Mouse (Mus musculus): ENCODE results near the gene Slc34a1. TPM values are rescaled to one million over a fixed set of nuclear protein-coding genes. Genes with fewer than 3 reads are reported as not detected.

Slc34a1 gene
- polyA plus RNA-seq, 1 experiment from 2014 or later: 385 TPM

- peaks cover 22% of the 10 kb centered on the region for H3K4me1 ChIP-seq (ENCODE audit: insufficient read depth, low read length)
- H3K4me2 ChIP-seq (replicated peaks; ENCODE audit: low read depth, low read length): no peak overlapping the region
- no peaks in the 10 kb centered on the region for H3K27me3 ChIP-seq (ENCODE audit: insufficient read depth, low read length)
- H3K4me3 ChIP-seq (ENCODE audit: low read length): no peak overlapping the region
- no peak overlapping the region for H3K9ac ChIP-seq (replicated peaks; ENCODE audit: low read length)
- no peaks in the 10 kb centered on the region for H3K9me3 ChIP-seq (ENCODE audit: low read length)
- peaks cover 36% of the 10 kb centered on the region for H3K36me3 ChIP-seq (ENCODE audit: insufficient read depth, low read length)
- no peak for ATAC-seq (ENCODE audit: low FRiP score, low TSS enrichment)
- 93% methylated on average over 9 of the region's 9 CpGs for WGBS
- no peak overlapping the region for H3K27ac ChIP-seq (ENCODE audit: low read length)
Observed at GRCm38 (mm10) chr13:55449205-55449604, 51.2 kb downstream of the Slc34a1 start.

- peaks cover 41% of the 10 kb centered on the region for H3K36me3 ChIP-seq (ENCODE audit: insufficient read depth, low read length)
- H3K4me3 ChIP-seq (ENCODE audit: low read length): no peak overlapping the region
- H3K4me1 ChIP-seq (ENCODE audit: insufficient read depth, low read length): peaks cover 22% of the 10 kb centered on the region
- 87% methylated on average over 17 of the region's 17 CpGs for WGBS
- H3K27ac ChIP-seq (ENCODE audit: low read length): no peak overlapping the region
- no peak for ATAC-seq (ENCODE audit: low FRiP score, low TSS enrichment)
- H3K4me2 ChIP-seq (replicated peaks; ENCODE audit: low read depth, low read length): no peak overlapping the region
- H3K27me3 ChIP-seq (ENCODE audit: insufficient read depth, low read length): no peaks in the 10 kb centered on the region
- H3K9me3 ChIP-seq (ENCODE audit: low read length): no peaks in the 10 kb centered on the region
- H3K9ac ChIP-seq (replicated peaks; ENCODE audit: low read length): no peak overlapping the region
Observed at GRCm38 (mm10) chr13:55449679-55450441, 51.9 kb downstream of the Slc34a1 start.

GRCm38 (mm10) chr13:55450511-55450980, 52.6 kb downstream of the Slc34a1 start:
- no peak for ATAC-seq (ENCODE audit: low FRiP score, low TSS enrichment)
- no peak overlapping the region for H3K4me3 ChIP-seq (ENCODE audit: low read length)
- H3K36me3 ChIP-seq (ENCODE audit: insufficient read depth, low read length): peaks cover 41% of the 10 kb centered on the region
- H3K9ac ChIP-seq (replicated peaks; ENCODE audit: low read length): no peak overlapping the region
- 92% methylated on average over 11 of the region's 11 CpGs for WGBS
- no peaks in the 10 kb centered on the region for H3K9me3 ChIP-seq (ENCODE audit: low read length)
- H3K4me2 ChIP-seq (replicated peaks; ENCODE audit: low read depth, low read length): no peak overlapping the region
- H3K27me3 ChIP-seq (ENCODE audit: insufficient read depth, low read length): no peaks in the 10 kb centered on the region
- H3K4me1 ChIP-seq (ENCODE audit: insufficient read depth, low read length): peaks cover 22% of the 10 kb centered on the region
- H3K27ac ChIP-seq (ENCODE audit: low read length): no peak overlapping the region

GRCm38 (mm10) chr13:55451296-55451695, 53.3 kb downstream of the Slc34a1 start:
- Histone ChIP-seq H3K27me3 (ENCODE audit: insufficient read depth, low read length) (no peaks in the 10 kb centered on the region), H3K27ac (ENCODE audit: low read length) (no peak overlapping the region), H3K9ac (replicated peaks; ENCODE audit: low read length) (no peak overlapping the region), H3K4me1 (ENCODE audit: insufficient read depth, low read length) (peaks cover 18% of the 10 kb centered on the region), H3K36me3 (ENCODE audit: insufficient read depth, low read length) (peaks cover 41% of the 10 kb centered on the region), H3K9me3 (ENCODE audit: low read length) (no peaks in the 10 kb centered on the region), H3K4me3 (ENCODE audit: low read length) (no peak overlapping the region), H3K4me2 (replicated peaks; ENCODE audit: low read depth, low read length) (no peak overlapping the region)
- ATAC-seq (ENCODE audit: low FRiP score, low TSS enrichment): no peak
- WGBS: 88% methylated on average over 10 of the region's 10 CpGs

- H3K4me1 ChIP-seq (ENCODE audit: insufficient read depth, low read length): peaks cover 11% of the 10 kb centered on the region
- H3K9ac ChIP-seq (replicated peaks; ENCODE audit: low read length): no peak overlapping the region
- H3K4me3 ChIP-seq (ENCODE audit: low read length): no peak overlapping the region
- H3K27ac ChIP-seq (ENCODE audit: low read length): no peak overlapping the region
- WGBS: 93% methylated on average over 16 of the region's 16 CpGs
- no peak overlapping the region for H3K4me2 ChIP-seq (replicated peaks; ENCODE audit: low read depth, low read length)
- ATAC-seq (ENCODE audit: low FRiP score, low TSS enrichment): no peak
- peaks cover 41% of the 10 kb centered on the region for H3K36me3 ChIP-seq (ENCODE audit: insufficient read depth, low read length)
- H3K9me3 ChIP-seq (ENCODE audit: low read length): no peaks in the 10 kb centered on the region
- H3K27me3 ChIP-seq (ENCODE audit: insufficient read depth, low read length): no peaks in the 10 kb centered on the region
Observed at GRCm38 (mm10) chr13:55451785-55452549, 54.0 kb downstream of the Slc34a1 start.

GRCm38 (mm10) chr13:55462965-55463364, 65.0 kb downstream of the Slc34a1 start:
- H3K4me1 ChIP-seq (ENCODE audit: insufficient read depth, low read length): peaks cover 17% of the 10 kb centered on the region
- no peak overlapping the region for H3K9ac ChIP-seq (replicated peaks; ENCODE audit: low read length)
- H3K4me2 ChIP-seq (replicated peaks; ENCODE audit: low read depth, low read length): no peak overlapping the region
- H3K9me3 ChIP-seq (ENCODE audit: low read length): no peaks in the 10 kb centered on the region
- no peak overlapping the region for H3K27ac ChIP-seq (ENCODE audit: low read length)
- ATAC-seq (ENCODE audit: low FRiP score, low TSS enrichment): no peak
- H3K36me3 ChIP-seq (ENCODE audit: insufficient read depth, low read length): peaks cover 25% of the 10 kb centered on the region
- no peak overlapping the region for H3K4me3 ChIP-seq (ENCODE audit: low read length)
- H3K27me3 ChIP-seq (ENCODE audit: insufficient read depth, low read length): no peaks in the 10 kb centered on the region
- 40% methylated on average over 2 of the region's 2 CpGs for WGBS

- peak overlapping the region; percentile 98 for H3K4me2 ChIP-seq (replicated peaks; ENCODE audit: low read depth, low read length)
- H3K9ac ChIP-seq (replicated peaks; ENCODE audit: low read length): peak overlapping the region; percentile 77
- 5% methylated on average over 14 of the region's 14 CpGs for WGBS
- no peak overlapping the region for H3K27ac ChIP-seq (ENCODE audit: low read length)
- peak; percentile 3; the same call in 1 of the 2 replicates for ATAC-seq (ENCODE audit: low FRiP score, low TSS enrichment)
- no peaks in the 10 kb centered on the region for H3K27me3 ChIP-seq (ENCODE audit: insufficient read depth, low read length)
- no peaks in the 10 kb centered on the region for H3K9me3 ChIP-seq (ENCODE audit: low read length)
- peak overlapping the region; percentile 69 for H3K4me3 ChIP-seq (ENCODE audit: low read length)
- H3K36me3 ChIP-seq (ENCODE audit: insufficient read depth, low read length): peaks cover 24% of the 10 kb centered on the region
- peaks cover 17% of the 10 kb centered on the region for H3K4me1 ChIP-seq (ENCODE audit: insufficient read depth, low read length)
Observed at GRCm38 (mm10) chr13:55463399-55464026, 65.5 kb downstream of the Slc34a1 start.

- Histone ChIP-seq H3K4me1 (ENCODE audit: insufficient read depth, low read length) (peaks cover 17% of the 10 kb centered on the region), H3K4me2 (replicated peaks; ENCODE audit: low read depth, low read length) (peak within 1 kb of the TSS; percentile 98), H3K27me3 (ENCODE audit: insufficient read depth, low read length) (no peaks in the 10 kb centered on the region), H3K36me3 (ENCODE audit: insufficient read depth, low read length) (peaks cover 17% of the 10 kb centered on the region), H3K9ac (replicated peaks; ENCODE audit: low read length) (peak within 1 kb of the TSS; percentile 77), H3K9me3 (ENCODE audit: low read length) (no peaks in the 10 kb centered on the region), H3K4me3 (ENCODE audit: low read length) (peak within 1 kb of the TSS; percentile 69), H3K27ac (ENCODE audit: low read length) (peak within 1 kb of the TSS; percentile 55; the same call in 1 of the 2 replicates)
- under 1% methylated on average over 69 of the region's 84 CpGs for WGBS
- ATAC-seq (ENCODE audit: low FRiP score, low TSS enrichment): peak; percentile 62
Observed at GRCm38 (mm10) chr13:55464027-55464884, 66.3 kb downstream of the Slc34a1 start, which contains the start of gene Prr7. TSS of gene Prr7 (plus strand) at chr13:55464267.

GRCm38 (mm10) chr13:55465184-55465583, 67.2 kb downstream of the Slc34a1 start:
- Histone ChIP-seq H3K9me3 (ENCODE audit: low read length) (no peaks in the 10 kb centered on the region), H3K4me3 (ENCODE audit: low read length) (peak overlapping the region; percentile 69; the same call in 1 of the 2 replicates), H3K27me3 (ENCODE audit: insufficient read depth, low read length) (no peaks in the 10 kb centered on the region), H3K4me1 (ENCODE audit: insufficient read depth, low read length) (peaks cover 17% of the 10 kb centered on the region), H3K9ac (replicated peaks; ENCODE audit: low read length) (peak overlapping the region; percentile 77), H3K36me3 (ENCODE audit: insufficient read depth, low read length) (peaks cover 7% of the 10 kb centered on the region), H3K27ac (ENCODE audit: low read length) (no peak overlapping the region), H3K4me2 (replicated peaks; ENCODE audit: low read depth, low read length) (peak overlapping the region; percentile 98)
- 32% methylated on average over 3 of the region's 3 CpGs for WGBS
- ATAC-seq (ENCODE audit: low FRiP score, low TSS enrichment): no peak
